Mouse (Mus musculus) embryonic facial prominence, embryonic 13.5 days (tissue): ENCODE measurements around the gene Cyp2c23. TPM values are rescaled to one million over a fixed set of nuclear protein-coding genes. Genes with fewer than 3 reads are reported as not detected.

Source experiments
- ATAC-seq: fragments of 200-750 bp; cut with Nextera tagmentation; 2 replicates; pipeline ENCODE4 v1.8.0; 2017; ENCODE audit warnings: low read depth; ENCODE audit not compliant: insufficient number of reproducible peaks, insufficient read depth, low FRiP score, low TSS enrichment
- H3K27ac ChIP-seq: fragments of 300-500 bp; sonication (generic); 2 replicates; pipeline ENCODE4 v1.5.1; 2015; ENCODE audit warnings: moderate library complexity, mild to moderate bottlenecking, inconsistent platforms
- H3K27me3 ChIP-seq: fragments of 300-500 bp; sonication (generic); 2 replicates; pipeline ENCODE4 v1.6.1; 2015; ENCODE audit warnings: mild to moderate bottlenecking, inconsistent platforms
- H3K36me3 ChIP-seq: fragments of 300-500 bp; sonication (generic); 2 replicates; pipeline ENCODE4 v1.6.1; 2015; ENCODE audit warnings: mild to moderate bottlenecking, inconsistent platforms
- H3K4me1 ChIP-seq: fragments of 300-500 bp; sonication (generic); 2 replicates; pipeline ENCODE4 v1.6.1; 2015; ENCODE audit warnings: inconsistent platforms
- H3K4me2 ChIP-seq: fragments of 300-500 bp; sonication (generic); 2 replicates; pipeline ENCODE4 v1.6.1; 2015; ENCODE audit warnings: moderate library complexity, mild to moderate bottlenecking, inconsistent platforms
- H3K4me3 ChIP-seq: fragments of 300-500 bp; sonication (generic); 2 replicates; pipeline ENCODE4 v1.5.1; 2015; ENCODE audit warnings: mild to moderate bottlenecking, inconsistent platforms
- H3K9ac ChIP-seq: fragments of 300-500 bp; sonication (generic); 2 replicates; pipeline ENCODE4 v1.6.1; 2015; ENCODE audit warnings: mild to moderate bottlenecking, inconsistent platforms
- H3K9me3 ChIP-seq: fragments of 300-500 bp; sonication (generic); 2 replicates; pipeline ENCODE4 v1.6.1; 2016; ENCODE audit warnings: inconsistent platforms
- WGBS: fragments of 180-500 bp; shearing (Covaris S2); methylation state at CpG from one replicate; pipeline ENCODE4 v1.1.7; 2015; ENCODE audit warnings: mixed read lengths; 5-methylcytosine and 5-hydroxymethylcytosine counted together
- polyA plus RNA-seq: library from polyadenylated mRNA; unstranded; fragments of >200 nt; fragmentation: Nextera tagmentation; extraction: Ambion mirVana; gene quantifications from 2 replicates; pipeline ENCODE4 v1.2.1, GENCODE M21; 2015

The Cyp2c23 gene
- polyA plus RNA-seq, 1 experiment from 2014 or later, result not detected

DNA sequence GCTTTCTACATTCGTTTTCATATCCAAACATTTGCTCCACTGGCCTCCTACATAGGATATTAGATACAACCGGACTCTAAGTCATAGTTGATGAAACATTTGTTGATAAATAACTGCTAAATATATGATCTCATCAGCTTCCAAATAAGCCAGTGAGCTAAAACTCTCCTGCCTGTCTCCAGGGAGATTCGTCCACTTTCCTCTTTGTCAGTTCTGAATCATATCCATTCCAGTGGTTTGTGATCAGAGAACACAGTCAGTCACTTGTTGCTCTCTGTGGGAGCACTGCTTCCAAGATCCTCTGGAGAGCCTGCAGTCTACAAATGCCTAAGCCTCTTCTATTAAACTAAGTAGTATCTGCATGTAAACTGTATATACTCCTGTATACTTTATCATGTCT, 31.2 kb upstream of the Cyp2c23 start:
- no peak for ATAC-seq
- 88% methylated on average over 3 of the region's 3 CpGs for WGBS
- Histone ChIP-seq H3K9me3 (no peaks in the 10 kb centered on the region), H3K36me3 (peaks cover 65% of the 10 kb centered on the region), H3K9ac (no peak overlapping the region), H3K27ac (no peak overlapping the region), H3K4me1 (no peaks in the 10 kb centered on the region), H3K27me3 (no peaks in the 10 kb centered on the region), H3K4me2 (no peak overlapping the region), H3K4me3 (no peak overlapping the region)

GRCm38 (mm10) chr19:44055173-44055826, 26.3 kb upstream of the Cyp2c23 start:
- peaks cover 51% of the 10 kb centered on the region for H3K36me3 ChIP-seq
- no peak overlapping the region for H3K4me3 ChIP-seq

DNA sequence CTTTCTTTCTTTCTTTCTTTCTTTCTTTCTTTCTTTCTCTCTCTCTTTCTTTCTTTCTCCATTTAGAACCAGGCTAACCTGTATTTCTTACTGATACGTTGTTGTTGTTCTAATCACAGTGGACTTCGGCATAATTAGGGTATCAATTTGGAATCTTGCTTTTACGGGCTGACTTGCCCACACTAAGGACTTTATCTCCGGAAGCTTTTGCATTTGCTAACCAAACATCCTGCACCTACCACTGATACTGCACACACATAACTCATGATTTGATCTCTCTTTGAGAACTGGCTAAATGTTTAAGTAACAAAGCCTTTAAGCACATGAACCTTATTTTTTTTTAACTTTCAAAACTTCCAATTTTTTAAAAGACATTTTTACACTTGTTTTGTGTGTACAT, 21.4 kb upstream of the Cyp2c23 start:
- no peak overlapping the region for H3K4me3 ChIP-seq
- no peak for ATAC-seq
- no peak overlapping the region for H3K27ac ChIP-seq
- H3K4me2 ChIP-seq, result no peak overlapping the region
- no peaks in the 10 kb centered on the region for H3K4me1 ChIP-seq
- no peak overlapping the region for H3K9ac ChIP-seq
- 72% methylated on average over 4 of the region's 4 CpGs for WGBS
- H3K36me3 ChIP-seq, result peaks cover 40% of the 10 kb centered on the region
- no peaks in the 10 kb centered on the region for H3K27me3 ChIP-seq
- H3K9me3 ChIP-seq, result no peaks in the 10 kb centered on the region

More at GRCm38 (mm10) chr19:44055173-44055826, 26.3 kb upstream of the Cyp2c23 start:
- no peak for ATAC-seq
- Histone ChIP-seq H3K4me1 (no peaks in the 10 kb centered on the region), H3K27ac (no peak overlapping the region), H3K9ac (no peak overlapping the region), H3K4me2 (no peak overlapping the region), H3K9me3 (no peaks in the 10 kb centered on the region), H3K27me3 (no peaks in the 10 kb centered on the region)
- WGBS, result 76% methylated on average over 4 of the region's 4 CpGs

DNA sequence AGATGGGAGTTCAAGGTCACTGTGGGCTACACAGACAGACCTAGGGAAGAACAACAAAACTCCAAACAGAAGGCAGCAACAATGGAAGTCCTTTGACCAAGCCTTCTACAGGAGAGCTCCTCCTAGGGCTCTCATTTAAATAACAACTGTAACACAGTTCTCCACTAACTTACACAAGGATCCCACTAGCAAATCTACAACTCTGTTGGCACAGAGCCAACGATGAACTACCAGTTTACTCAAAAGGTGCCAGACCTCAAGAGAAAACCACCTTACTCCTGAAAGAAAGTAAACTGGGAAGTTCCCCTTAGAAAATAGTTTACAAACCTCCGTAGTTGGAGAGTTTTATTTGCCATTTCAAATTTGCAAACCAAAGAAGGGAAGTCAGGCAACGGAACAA, 20.3 kb upstream of the Cyp2c23 start:
- 65% methylated on average over 3 of the region's 3 CpGs for WGBS
- H3K4me2 ChIP-seq, result no peak overlapping the region
- H3K36me3 ChIP-seq, result peaks cover 43% of the 10 kb centered on the region
- no peak overlapping the region for H3K27ac ChIP-seq
- no peak overlapping the region for H3K9ac ChIP-seq
- H3K4me1 ChIP-seq, result no peaks in the 10 kb centered on the region
- no peaks in the 10 kb centered on the region for H3K27me3 ChIP-seq
- H3K9me3 ChIP-seq, result no peaks in the 10 kb centered on the region
- H3K4me3 ChIP-seq, result no peak overlapping the region
- ATAC-seq, result no peak

DNA sequence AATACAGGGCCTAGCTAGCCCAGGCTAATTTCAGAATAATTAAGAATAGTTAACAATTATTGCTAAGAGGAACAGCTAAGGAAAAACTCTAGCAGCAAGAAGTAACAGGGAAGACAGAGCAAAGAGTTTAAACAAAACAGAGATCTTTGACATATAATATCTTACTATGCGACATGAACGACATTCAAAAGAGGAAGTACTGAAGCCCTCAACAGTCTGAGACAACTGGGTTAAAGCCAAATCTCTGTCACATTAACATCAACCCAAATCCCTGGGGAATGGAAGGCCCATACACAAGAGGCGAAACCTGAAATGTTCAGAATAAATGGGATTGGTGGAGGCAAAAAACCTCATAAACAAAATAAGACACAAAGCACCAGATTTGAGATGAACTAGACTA, 16.8 kb upstream of the Cyp2c23 start:
- no peak for ATAC-seq
- no peaks in the 10 kb centered on the region for H3K9me3 ChIP-seq
- no peaks in the 10 kb centered on the region for H3K4me1 ChIP-seq
- H3K27ac ChIP-seq, result no peak overlapping the region
- H3K27me3 ChIP-seq, result no peaks in the 10 kb centered on the region
- peaks cover 23% of the 10 kb centered on the region for H3K36me3 ChIP-seq
- H3K9ac ChIP-seq, result no peak overlapping the region
- no peak overlapping the region for H3K4me3 ChIP-seq
- 79% methylated on average over 3 of the region's 3 CpGs for WGBS
- no peak overlapping the region for H3K4me2 ChIP-seq

- Histone ChIP-seq H3K4me1 (no peaks in the 10 kb centered on the region), H3K4me2 (no peak overlapping the region), H3K9ac (no peak overlapping the region), H3K4me3 (no peak overlapping the region), H3K27me3 (no peaks in the 10 kb centered on the region), H3K27ac (no peak overlapping the region), H3K9me3 (no peaks in the 10 kb centered on the region), H3K36me3 (peaks cover 38% of the 10 kb centered on the region)
- no peak for ATAC-seq
- WGBS, result 78% methylated on average over 5 of the region's 5 CpGs
Measured at GRCm38 (mm10) chr19:44042121-44042520, 13.1 kb upstream of the Cyp2c23 start.

GRCm38 (mm10) chr19:44033396-44033795, 4.4 kb upstream of the Cyp2c23 start:
- 88% methylated on average over 5 of the region's 5 CpGs for WGBS
- H3K9me3 ChIP-seq, result no peaks in the 10 kb centered on the region
- peaks cover 27% of the 10 kb centered on the region for H3K36me3 ChIP-seq
- H3K4me1 ChIP-seq, result no peaks in the 10 kb centered on the region
- ATAC-seq, result no peak
- H3K4me3 ChIP-seq, result no peak overlapping the region
- H3K4me2 ChIP-seq, result no peak overlapping the region
- H3K9ac ChIP-seq, result no peak overlapping the region
- no peak overlapping the region for H3K27ac ChIP-seq
- H3K27me3 ChIP-seq, result no peaks in the 10 kb centered on the region

- H3K9me3 ChIP-seq, result no peaks in the 10 kb centered on the region
- H3K9ac ChIP-seq, result no peak overlapping the region
- H3K27me3 ChIP-seq, result no peaks in the 10 kb centered on the region
- H3K4me2 ChIP-seq, result no peak overlapping the region
- 90% methylated on average over 11 of the region's 11 CpGs for WGBS
- H3K27ac ChIP-seq, result no peak overlapping the region
- H3K4me3 ChIP-seq, result no peak overlapping the region
- H3K4me1 ChIP-seq, result no peaks in the 10 kb centered on the region
- H3K36me3 ChIP-seq, result peaks cover 24% of the 10 kb centered on the region
- no peak for ATAC-seq
Measured at GRCm38 (mm10) chr19:44032046-44032744, 3.2 kb upstream of the Cyp2c23 start.

DNA sequence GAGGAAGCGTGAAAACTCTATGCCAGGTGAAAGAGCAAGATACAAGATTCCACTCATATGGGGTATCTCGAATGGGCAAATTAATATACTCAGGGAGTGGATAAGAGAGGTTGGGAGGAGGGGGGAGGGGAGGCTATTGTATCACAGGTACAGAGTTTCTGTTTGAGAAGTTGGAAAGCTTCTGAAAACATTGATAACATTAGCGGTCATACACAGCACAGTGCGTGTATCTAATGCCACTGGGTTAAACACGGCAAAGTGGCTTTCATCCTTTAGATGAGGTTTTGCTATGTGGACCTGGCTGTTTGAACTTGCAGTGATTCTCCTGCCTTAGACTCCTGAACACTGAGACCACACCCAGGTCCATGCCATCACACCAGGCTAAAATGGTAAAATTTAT, 1.0 kb upstream of the Cyp2c23 start:
- H3K27me3 ChIP-seq, result no peaks in the 10 kb centered on the region

DNA sequence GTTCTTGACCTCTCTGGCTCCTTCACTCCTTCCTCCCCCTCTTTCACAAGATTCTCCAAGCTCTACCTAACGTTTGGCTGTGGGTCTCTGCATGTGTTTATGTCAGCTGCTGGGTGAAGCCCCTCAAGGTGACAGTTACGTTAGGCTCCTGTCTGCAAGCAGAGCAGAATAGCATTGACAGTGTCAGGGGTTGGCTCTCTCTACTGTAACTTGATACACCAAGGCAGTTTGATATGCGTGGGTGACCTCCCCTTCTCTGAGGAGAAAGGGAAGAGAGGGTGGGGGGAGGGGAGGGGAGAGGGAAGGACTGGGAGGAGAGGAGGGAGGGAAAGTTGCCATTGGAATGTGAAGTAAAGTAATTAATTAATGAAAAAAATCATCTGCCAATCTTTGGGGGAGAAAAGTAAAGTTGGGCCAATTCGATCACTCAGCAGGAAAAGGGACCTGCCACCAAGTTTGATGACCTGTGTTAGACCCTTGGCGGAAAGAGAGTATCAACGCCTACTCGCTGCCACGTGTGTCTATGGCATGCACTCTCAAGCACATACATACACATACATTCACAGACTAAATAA, 2.0 kb downstream of the Cyp2c23 start:
- H3K27me3 ChIP-seq, result no peaks in the 10 kb centered on the region
- H3K27ac ChIP-seq, result no peak overlapping the region
- H3K4me1 ChIP-seq, result no peaks in the 10 kb centered on the region
- no peak overlapping the region for H3K9ac ChIP-seq
- no peak overlapping the region for H3K4me3 ChIP-seq
- H3K4me2 ChIP-seq, result no peak overlapping the region
- ATAC-seq, result no peak
- WGBS, result 63% methylated on average over 8 of the region's 8 CpGs
- no peaks in the 10 kb centered on the region for H3K36me3 ChIP-seq
- H3K9me3 ChIP-seq, result no peaks in the 10 kb centered on the region

More for the DNA sequence above, 1.0 kb upstream of the Cyp2c23 start:
- no peaks in the 10 kb centered on the region for H3K9me3 ChIP-seq
- peaks cover 5% of the 10 kb centered on the region for H3K36me3 ChIP-seq
- H3K4me2 ChIP-seq, result no peak overlapping the region
- H3K4me1 ChIP-seq, result no peaks in the 10 kb centered on the region
- H3K4me3 ChIP-seq, result no peak overlapping the region
- no peak overlapping the region for H3K27ac ChIP-seq
- no peak overlapping the region for H3K9ac ChIP-seq
- ATAC-seq, result no peak
- whole genome bisulfite sequencing, result 90% methylated on average over 5 of the region's 5 CpGs

DNA sequence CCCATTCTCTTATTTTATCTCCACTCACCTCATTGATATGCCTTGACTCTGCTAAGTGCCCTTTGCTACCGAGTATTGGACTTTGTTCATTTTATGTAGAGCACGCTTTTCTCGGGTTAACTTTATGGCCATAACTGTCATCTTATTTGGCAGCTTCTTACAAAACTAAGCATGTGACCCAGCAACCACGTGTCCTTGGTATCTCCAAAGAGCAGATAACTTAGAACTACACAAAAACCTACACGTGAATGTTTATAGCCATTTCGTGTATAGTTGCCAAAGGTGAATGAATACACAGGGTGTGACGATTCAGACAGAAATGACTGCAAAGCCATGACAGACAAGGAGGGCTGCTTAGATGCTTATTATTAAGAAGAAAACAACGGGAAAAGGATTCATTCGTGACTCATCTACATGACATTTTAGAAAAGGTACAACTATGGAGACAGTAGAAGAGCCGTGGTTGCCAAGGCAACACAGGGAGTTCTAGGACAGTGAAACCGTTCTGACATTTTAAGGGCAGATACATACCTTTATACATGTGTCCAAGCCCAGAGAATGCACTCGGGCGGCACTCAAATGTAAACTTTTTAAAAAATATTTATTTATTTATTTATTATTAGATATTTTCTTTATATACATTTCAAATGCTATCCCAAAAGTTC, 4.0 kb downstream of the Cyp2c23 start:
- no peak overlapping the region for H3K9ac ChIP-seq
- no peaks in the 10 kb centered on the region for H3K27me3 ChIP-seq
- no peaks in the 10 kb centered on the region for H3K36me3 ChIP-seq
- no peak for ATAC-seq
- H3K4me3 ChIP-seq, result no peak overlapping the region
- no peak overlapping the region for H3K4me2 ChIP-seq
- no peak overlapping the region for H3K27ac ChIP-seq
- WGBS, result 92% methylated on average over 13 of the region's 13 CpGs
- H3K4me1 ChIP-seq, result no peaks in the 10 kb centered on the region
- no peaks in the 10 kb centered on the region for H3K9me3 ChIP-seq
